Mouse (Mus musculus): ENCODE results near the gene Bcl11b.

GRCm38 (mm10) chr12:108004701-108005487 is 1.5 kb upstream of the Bcl11b start:
- TF ChIP-seq POLR2A (IDR thresholded peaks at IDR 0.05; ENCODE audit: low read depth, low read length) (no peak), CTCF (IDR thresholded peaks at IDR 0.05; ENCODE audit: extremely low read depth, insufficient read depth, insufficient read length, insufficient replicate concordance) (no peak)

Measured in spleen, adult 2 months (tissue).